Mouse (Mus musculus): ENCODE results near the gene 4930452B06Rik. TPM values are rescaled to one million over a fixed set of nuclear protein-coding genes. Genes with fewer than 3 reads are reported as not detected.

4930452B06Rik gene
- total and polyA plus RNA-seq, 2 experiments = 0.77 to 1.8 TPM

- no peak for TF ChIP-seq POLR2A (IDR thresholded peaks at IDR 0.05; ENCODE audit: extremely low read depth, insufficient read depth, low read length)
- no peak for TF ChIP-seq CTCF (IDR thresholded peaks at IDR 0.05; ENCODE audit: low read depth, low read length)
- Histone ChIP-seq H3K9ac (ENCODE audit: low read depth, low read length) (no peak overlapping the region), H3K4me1 (ENCODE audit: control insufficient read depth, insufficient read depth, low read length) (no peaks in the 10 kb centered on the region), H3K79me2 (ENCODE audit: control insufficient read depth, insufficient read depth, low read length) (no peaks in the 10 kb centered on the region), H3K36me3 (ENCODE audit: control insufficient read depth, insufficient read depth, low read length) (no peaks in the 10 kb centered on the region), H3K27ac (replicated peaks; ENCODE audit: insufficient read depth, low read depth, low read length) (no peak overlapping the region), H3K27me3 (ENCODE audit: control insufficient read depth, insufficient read depth, low read length) (no peaks in the 10 kb centered on the region), H3K4me3 (ENCODE audit: insufficient read depth, low read depth, low read length) (no peak overlapping the region)
- DNase-seq (ENCODE audit: extremely low read depth, low read depth, low spot score) = no peak
- 82% methylated on average over 6 of the region's 6 CpGs for WGBS
Measured at GRCm38 (mm10) chr14:8462321-8462909, 203.6 kb downstream of the 4930452B06Rik start.

GRCm38 (mm10) chr14:8460226-8461129 is 205.6 kb downstream of the 4930452B06Rik start:
- Histone ChIP-seq H3K27ac (replicated peaks; ENCODE audit: insufficient read depth, low read depth, low read length) (no peak overlapping the region), H3K36me3 (ENCODE audit: control insufficient read depth, insufficient read depth, low read length) (no peaks in the 10 kb centered on the region), H3K4me1 (ENCODE audit: control insufficient read depth, insufficient read depth, low read length) (no peaks in the 10 kb centered on the region), H3K79me2 (ENCODE audit: control insufficient read depth, insufficient read depth, low read length) (no peaks in the 10 kb centered on the region), H3K27me3 (ENCODE audit: control insufficient read depth, insufficient read depth, low read length) (no peaks in the 10 kb centered on the region), H3K4me3 (ENCODE audit: insufficient read depth, low read depth, low read length) (no peak overlapping the region), H3K9ac (ENCODE audit: low read depth, low read length) (no peak overlapping the region)
- 44% methylated on average over 19 of the region's 19 CpGs for WGBS
- DNase-seq (ENCODE audit: extremely low read depth, low read depth, low spot score) = peak; percentile 39
- TF ChIP-seq POLR2A (IDR thresholded peaks at IDR 0.05; ENCODE audit: extremely low read depth, insufficient read depth, low read length) (no peak), CTCF (IDR thresholded peaks at IDR 0.05; ENCODE audit: low read depth, low read length) (peak; percentile 74)

GRCm38 (mm10) chr14:8459759-8460158 is 206.3 kb downstream of the 4930452B06Rik start:
- no peak overlapping the region for H3K9ac ChIP-seq (ENCODE audit: low read depth, low read length)
- 73% methylated on average over 4 of the region's 4 CpGs for whole genome bisulfite sequencing
- DNase-seq (ENCODE audit: extremely low read depth, low read depth, low spot score) = no peak

GRCm38 (mm10) chr14:8451117-8451516 is 214.9 kb downstream of the 4930452B06Rik start:
- TF ChIP-seq POLR2A (IDR thresholded peaks at IDR 0.05; ENCODE audit: extremely low read depth, insufficient read depth, low read length) (no peak), CTCF (IDR thresholded peaks at IDR 0.05; ENCODE audit: low read depth, low read length) (no peak)
- no peak overlapping the region for H3K4me3 ChIP-seq (ENCODE audit: insufficient read depth, low read depth, low read length)
- H3K4me1 ChIP-seq (ENCODE audit: control insufficient read depth, insufficient read depth, low read length) = no peaks in the 10 kb centered on the region
- WGBS = 72% methylated on average over 4 of the region's 4 CpGs
- no peaks in the 10 kb centered on the region for H3K79me2 ChIP-seq (ENCODE audit: control insufficient read depth, insufficient read depth, low read length)
- H3K36me3 ChIP-seq (ENCODE audit: control insufficient read depth, insufficient read depth, low read length) = no peaks in the 10 kb centered on the region
- no peak for DNase-seq (ENCODE audit: extremely low read depth, low read depth, low spot score)
- H3K27me3 ChIP-seq (ENCODE audit: control insufficient read depth, insufficient read depth, low read length) = no peaks in the 10 kb centered on the region
- no peak overlapping the region for H3K27ac ChIP-seq (replicated peaks; ENCODE audit: insufficient read depth, low read depth, low read length)
- no peak overlapping the region for H3K9ac ChIP-seq (ENCODE audit: low read depth, low read length)

More at GRCm38 (mm10) chr14:8459759-8460158, 206.3 kb downstream of the 4930452B06Rik start:
- Histone ChIP-seq H3K79me2 (ENCODE audit: control insufficient read depth, insufficient read depth, low read length) (no peaks in the 10 kb centered on the region), H3K4me3 (ENCODE audit: insufficient read depth, low read depth, low read length) (no peak overlapping the region), H3K36me3 (ENCODE audit: control insufficient read depth, insufficient read depth, low read length) (no peaks in the 10 kb centered on the region), H3K27me3 (ENCODE audit: control insufficient read depth, insufficient read depth, low read length) (no peaks in the 10 kb centered on the region), H3K27ac (replicated peaks; ENCODE audit: insufficient read depth, low read depth, low read length) (no peak overlapping the region), H3K4me1 (ENCODE audit: control insufficient read depth, insufficient read depth, low read length) (no peaks in the 10 kb centered on the region)
- TF ChIP-seq POLR2A (IDR thresholded peaks at IDR 0.05; ENCODE audit: extremely low read depth, insufficient read depth, low read length) = no peak
- TF ChIP-seq CTCF (IDR thresholded peaks at IDR 0.05; ENCODE audit: low read depth, low read length) = no peak

- WGBS = 95% methylated on average over 6 of the region's 6 CpGs
- no peak for TF ChIP-seq POLR2A (IDR thresholded peaks at IDR 0.05; ENCODE audit: extremely low read depth, insufficient read depth, low read length)
- no peak for TF ChIP-seq CTCF (IDR thresholded peaks at IDR 0.05; ENCODE audit: low read depth, low read length)
- no peak for DNase-seq (ENCODE audit: extremely low read depth, low read depth, low spot score)
Measured at GRCm38 (mm10) chr14:8450342-8450741, 215.7 kb downstream of the 4930452B06Rik start.

More at GRCm38 (mm10) chr14:8450342-8450741, 215.7 kb downstream of the 4930452B06Rik start:
- Histone ChIP-seq H3K9ac (ENCODE audit: low read depth, low read length) (no peak overlapping the region), H3K27ac (replicated peaks; ENCODE audit: insufficient read depth, low read depth, low read length) (no peak overlapping the region), H3K27me3 (ENCODE audit: control insufficient read depth, insufficient read depth, low read length) (no peaks in the 10 kb centered on the region), H3K79me2 (ENCODE audit: control insufficient read depth, insufficient read depth, low read length) (no peaks in the 10 kb centered on the region), H3K36me3 (ENCODE audit: control insufficient read depth, insufficient read depth, low read length) (no peaks in the 10 kb centered on the region), H3K4me3 (ENCODE audit: insufficient read depth, low read depth, low read length) (no peak overlapping the region), H3K4me1 (ENCODE audit: control insufficient read depth, insufficient read depth, low read length) (no peaks in the 10 kb centered on the region)
